Mouse (Mus musculus) E14TG2a.4 (cell line): Measurements from ENCODE around the gene Kbtbd2.

Experiments used
- H3K27me3 ChIP-seq: 2 replicates; pipeline ENCODE4 v1.6.1; 2014; ENCODE audit warnings: low read length, control low read depth; ENCODE audit not compliant: insufficient read depth
- H3K36me3 ChIP-seq: 2 replicates; pipeline ENCODE4 v1.6.1; 2014; ENCODE audit warnings: low read length, control low read depth; ENCODE audit not compliant: insufficient read depth
- H3K4me1 ChIP-seq: replicated peaks from 2 replicates; pipeline ENCODE4 v1.6.1; 2014; ENCODE audit warnings: low read depth, low read length, control low read depth
- H3K4me3 ChIP-seq: replicated peaks from 2 replicates; pipeline ENCODE4 v1.5.1; 2014; ENCODE audit warnings: mild to moderate bottlenecking, low read length
- H3K9me3 ChIP-seq: 2 replicates; pipeline ENCODE4 v1.6.1; 2014; ENCODE audit warnings: low read length, control low read depth
- CTCF ChIP-seq: conservative IDR thresholded peaks from 2 replicates; pipeline ENCODE4 v1.5.1; 2014; ENCODE audit warnings: low read length
- NANOG ChIP-seq: IDR thresholded peaks from 2 replicates; pipeline ENCODE4 v1.6.1; 2014; ENCODE audit warnings: borderline replicate concordance, low read length, mixed read lengths
- POU5F1 ChIP-seq: IDR thresholded peaks from 2 replicates; pipeline ENCODE4 v1.6.1; 2014; ENCODE audit warnings: low read length, borderline replicate concordance

Gene Kbtbd2

DNA sequence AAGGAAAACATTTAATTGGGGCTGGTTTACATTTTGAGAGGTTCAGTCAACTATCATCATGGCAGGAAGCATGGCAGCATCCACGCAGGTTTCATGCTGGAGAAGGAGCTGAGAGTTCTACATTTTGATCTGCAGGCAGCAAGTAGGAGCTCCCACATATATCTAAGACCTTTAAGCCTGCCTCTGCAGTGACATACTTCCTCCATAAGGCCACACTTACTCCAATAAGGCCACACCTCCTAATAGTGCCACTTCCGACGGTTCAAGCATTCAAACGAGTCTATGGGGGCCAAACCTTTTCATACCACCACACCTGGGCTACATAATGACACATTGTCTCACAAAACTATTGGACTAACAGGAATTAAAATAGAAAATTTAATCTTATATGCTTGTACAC is 31.9 kb downstream of the Kbtbd2 start:
- Histone ChIP-seq H3K4me1 (no peaks in the 10 kb centered on the region), H3K9me3 (no peaks in the 10 kb centered on the region), H3K4me3 (no peak overlapping the region), H3K27me3 (no peaks in the 10 kb centered on the region), H3K36me3 (peaks cover 7% of the 10 kb centered on the region)
- TF ChIP-seq NANOG (no peak), POU5F1 (no peak), CTCF (no peak)

DNA sequence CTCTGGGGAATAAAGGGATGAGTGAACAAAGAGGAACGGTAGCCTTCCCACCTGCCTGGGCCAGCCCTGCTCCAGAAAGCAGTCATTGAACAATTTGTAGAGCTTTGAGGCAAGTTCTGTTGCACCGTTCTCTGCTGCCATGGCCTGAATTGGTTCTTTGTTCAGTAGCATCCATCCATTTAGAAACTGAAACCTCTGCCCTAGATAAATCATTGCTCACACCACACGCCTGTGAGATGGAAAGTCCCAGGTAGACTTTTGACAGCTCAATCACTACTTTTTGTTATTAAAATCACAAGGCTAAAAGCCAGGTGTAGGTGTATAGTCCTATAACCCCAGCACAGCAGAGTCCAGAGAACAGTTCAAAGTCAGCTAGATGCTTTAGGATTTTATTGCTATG is 32.3 kb downstream of the Kbtbd2 start:
- Histone ChIP-seq H3K9me3 (no peaks in the 10 kb centered on the region), H3K4me1 (no peaks in the 10 kb centered on the region), H3K36me3 (peaks cover 7% of the 10 kb centered on the region), H3K4me3 (no peak overlapping the region), H3K27me3 (no peaks in the 10 kb centered on the region)
- no peak for TF ChIP-seq POU5F1
- TF ChIP-seq NANOG: no peak

DNA sequence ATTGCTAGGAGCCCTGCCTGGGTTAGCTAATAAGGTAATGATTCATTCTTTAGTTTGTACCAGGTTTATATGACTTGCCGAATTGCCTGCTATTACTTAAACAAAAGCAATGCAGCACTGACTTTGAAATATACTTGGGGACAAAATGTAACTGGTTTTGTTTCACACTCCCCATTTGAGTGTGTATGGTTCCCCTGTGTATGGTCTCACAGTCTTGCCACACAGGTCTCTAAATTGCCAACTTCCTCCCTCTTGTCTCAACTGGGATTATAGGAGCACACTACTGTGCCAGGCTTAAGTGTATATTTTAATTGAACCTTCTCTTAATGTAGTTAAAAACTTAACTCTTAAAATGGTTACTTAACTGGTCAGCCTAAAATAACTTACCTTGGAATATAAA is 38.3 kb downstream of the Kbtbd2 start:
- peaks cover 45% of the 10 kb centered on the region for H3K36me3 ChIP-seq
- TF ChIP-seq NANOG (no peak), POU5F1 (no peak), CTCF (no peak)

DNA sequence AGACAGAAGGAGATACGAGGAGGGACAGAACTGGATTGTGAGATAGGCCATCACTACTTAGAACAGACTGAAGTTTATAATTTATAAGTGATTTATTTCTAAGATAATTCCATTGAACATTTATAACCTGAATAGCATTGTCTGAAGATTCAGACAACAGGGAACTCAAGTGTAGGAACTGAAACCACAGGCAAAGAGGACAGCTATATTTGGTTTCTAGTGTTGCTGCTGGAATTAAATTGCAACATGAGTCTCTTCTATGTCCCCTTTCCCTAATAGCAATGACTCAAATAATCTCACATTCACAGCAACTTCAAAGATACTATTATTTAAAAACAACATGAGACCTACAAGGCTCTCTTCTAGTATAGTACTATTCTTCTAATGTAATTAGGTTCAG is 41.5 kb downstream of the Kbtbd2 start:
- H3K36me3 ChIP-seq: peaks cover 55% of the 10 kb centered on the region
- H3K4me3 ChIP-seq: no peak overlapping the region
- no peaks in the 10 kb centered on the region for H3K4me1 ChIP-seq
- TF ChIP-seq POU5F1 (no peak), NANOG (no peak), CTCF (no peak)
- no peaks in the 10 kb centered on the region for H3K9me3 ChIP-seq
- no peaks in the 10 kb centered on the region for H3K27me3 ChIP-seq

More for the DNA sequence above, 38.3 kb downstream of the Kbtbd2 start:
- no peaks in the 10 kb centered on the region for H3K9me3 ChIP-seq
- no peak overlapping the region for H3K4me3 ChIP-seq
- no peaks in the 10 kb centered on the region for H3K27me3 ChIP-seq
- no peaks in the 10 kb centered on the region for H3K4me1 ChIP-seq

DNA sequence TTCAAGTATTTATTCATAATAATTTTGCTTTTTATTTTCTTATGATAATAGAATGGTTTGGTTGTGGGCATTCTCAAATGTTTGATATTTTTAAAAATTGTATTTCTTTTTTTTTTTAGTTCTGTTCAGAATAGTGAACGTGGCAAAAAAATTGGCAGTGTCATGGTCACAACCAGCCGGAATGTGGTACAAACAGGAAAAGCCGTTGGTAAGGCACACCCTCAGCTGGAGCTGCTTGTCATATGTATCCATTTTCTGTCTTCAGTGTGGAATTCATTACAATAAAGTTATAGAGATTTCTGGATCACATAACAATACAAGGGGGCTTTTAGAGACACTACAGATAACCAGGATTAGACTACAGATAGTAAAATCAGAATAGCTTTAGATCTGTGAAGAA is 43.9 kb downstream of the Kbtbd2 start:
- Histone ChIP-seq H3K9me3 (no peaks in the 10 kb centered on the region), H3K4me3 (no peak overlapping the region), H3K4me1 (no peaks in the 10 kb centered on the region), H3K27me3 (no peaks in the 10 kb centered on the region), H3K36me3 (peaks cover 54% of the 10 kb centered on the region)
- no peak for TF ChIP-seq POU5F1
- no peak for TF ChIP-seq NANOG
- no peak for TF ChIP-seq CTCF

DNA sequence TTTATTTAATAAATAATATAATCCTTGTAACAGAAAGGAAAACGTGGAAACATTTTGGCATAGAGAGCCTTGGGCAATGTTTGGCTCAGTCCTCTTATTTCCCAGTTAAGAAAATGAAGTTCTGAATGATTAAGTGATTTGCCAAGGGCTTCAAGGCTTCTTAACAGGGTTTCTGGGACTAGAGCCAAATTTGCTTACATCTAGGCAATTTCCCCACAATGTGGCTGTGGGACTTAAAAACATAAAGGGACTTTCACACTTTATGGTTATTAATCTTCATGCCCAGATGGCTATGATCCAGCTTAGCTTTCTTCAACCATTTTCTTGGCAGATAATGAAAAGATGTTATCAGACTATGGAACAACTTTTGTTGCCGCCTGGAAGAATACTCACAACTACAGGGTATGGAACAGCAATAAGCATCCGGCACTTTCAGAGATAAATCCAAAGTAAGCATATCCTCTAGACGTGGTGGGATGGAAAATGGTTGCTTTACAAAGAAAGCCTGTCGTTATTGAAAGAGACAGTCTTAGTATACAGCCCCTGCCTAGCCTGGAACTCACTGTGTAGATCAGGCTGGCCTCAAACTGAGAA is 51.6 kb downstream of the Kbtbd2 start:
- Histone ChIP-seq H3K9me3 (no peaks in the 10 kb centered on the region), H3K36me3 (peaks cover 37% of the 10 kb centered on the region), H3K4me3 (no peak overlapping the region), H3K27me3 (no peaks in the 10 kb centered on the region), H3K4me1 (no peaks in the 10 kb centered on the region; the same call in 1 of the 2 replicates)
- TF ChIP-seq POU5F1: no peak

DNA sequence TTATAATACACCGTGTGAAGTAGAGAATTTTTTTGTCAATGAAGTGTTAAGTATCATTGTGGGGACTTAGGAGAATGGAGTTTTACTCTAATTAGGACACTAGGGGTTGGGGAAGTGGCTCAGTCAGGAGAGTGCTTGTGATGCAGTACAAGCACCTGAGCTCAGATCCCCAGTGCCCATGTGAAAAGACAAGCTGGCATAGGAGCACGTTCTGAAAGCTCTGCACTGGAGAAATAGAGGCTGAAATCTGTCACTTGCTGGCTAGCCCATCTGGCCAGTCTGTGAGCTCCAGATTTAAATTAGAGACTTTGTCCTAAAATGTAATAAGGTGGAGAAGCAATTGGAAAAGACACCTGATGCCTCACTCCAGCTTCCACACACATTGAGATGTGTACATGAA is 65.1 kb downstream of the Kbtbd2 start:
- Histone ChIP-seq H3K36me3 (peaks cover 72% of the 10 kb centered on the region), H3K9me3 (no peaks in the 10 kb centered on the region), H3K4me3 (no peak overlapping the region), H3K27me3 (no peaks in the 10 kb centered on the region), H3K4me1 (no peaks in the 10 kb centered on the region)
- TF ChIP-seq NANOG (no peak), POU5F1 (no peak), CTCF (no peak)
